Mouse (Mus musculus): Measurements from ENCODE around the gene Dock9.

DNA sequence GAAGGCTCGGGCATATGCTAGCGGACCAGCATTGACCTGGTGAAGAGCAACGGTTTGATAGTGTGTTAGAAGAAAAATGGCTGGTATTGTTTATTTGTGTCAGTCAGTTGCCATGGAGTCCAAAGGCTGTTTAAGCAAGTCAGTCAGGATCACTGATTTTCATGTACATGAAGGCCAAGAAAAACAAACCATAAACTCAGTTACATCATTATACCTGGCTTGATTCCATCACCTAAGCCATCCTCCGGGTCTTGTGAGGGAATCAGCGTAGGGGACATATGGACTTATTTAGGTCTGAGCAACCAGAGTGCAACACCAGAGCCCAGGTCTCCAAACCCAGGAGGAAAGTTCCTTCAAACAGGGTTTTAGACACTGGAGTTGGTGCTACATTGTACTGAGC, 251.0 kb downstream of the Dock9 start:
- no peak for TF ChIP-seq TAL1 (IDR thresholded peaks at IDR 0.05; ENCODE audit: low read length)
- no peak for TF ChIP-seq GATA1 (IDR thresholded peaks at IDR 0.05; ENCODE audit: low read length)

All from erythroblast, embryonic 14.5 days (primary cell).